Mouse (Mus musculus): ENCODE results near the gene Ebi3. TPM values are rescaled to one million over a fixed set of nuclear protein-coding genes. Genes with fewer than 3 reads are reported as not detected.

Gene Ebi3
- polyA plus RNA-seq, 1 experiment from 2014 or later: 2.1 TPM

- 28% methylated on average over 6 of the region's 6 CpGs for WGBS
- Histone ChIP-seq H3K9me3 (ENCODE audit: control insufficient read depth, low read length) (no peaks in the 10 kb centered on the region), H3K27me3 (ENCODE audit: control insufficient read depth, insufficient read depth, low read length) (no peaks in the 10 kb centered on the region), H3K4me3 (ENCODE audit: low read depth, low read length) (peak overlapping the region; percentile 43), H3K36me3 (ENCODE audit: control insufficient read depth, insufficient read depth, low read length) (no peaks in the 10 kb centered on the region), H3K4me2 (peak overlapping the region; percentile 68), H3K4me1 (ENCODE audit: control insufficient read depth, insufficient read depth, low read length) (peaks cover 18% of the 10 kb centered on the region), H3K9ac (ENCODE audit: low read length) (peak overlapping the region; percentile 52; the same call in 1 of the 2 replicates), H3K27ac (ENCODE audit: low read depth, low read length) (no peak overlapping the region)
- DNase-seq (ENCODE audit: low spot score, missing footprints): peak; percentile 89
- no peak for ATAC-seq (ENCODE audit: low FRiP score)
Observed at GRCm38 (mm10) chr17:55956591-55956990, 4.2 kb downstream of the Ebi3 start.

DNA sequence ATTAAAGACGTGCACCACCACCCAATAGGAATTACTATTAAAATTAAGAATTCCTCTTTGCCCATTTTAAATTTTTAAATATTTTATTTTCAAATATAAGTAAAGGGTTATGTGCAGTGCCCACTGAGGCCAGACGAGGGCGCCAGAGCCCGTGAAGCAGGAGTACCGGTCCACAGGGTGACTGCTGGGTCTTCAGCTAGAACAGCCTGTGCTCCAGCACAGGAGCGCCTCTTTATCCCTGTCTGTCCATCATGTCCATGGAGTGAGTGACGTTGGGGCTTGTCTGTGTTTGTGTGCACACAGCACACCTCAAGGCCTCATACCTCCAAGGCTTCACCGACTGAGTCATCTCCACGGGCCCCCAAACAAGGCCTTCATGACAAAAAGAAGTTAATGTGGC, 4.7 kb downstream of the Ebi3 start:
- H3K27ac ChIP-seq (ENCODE audit: low read depth, low read length): no peak overlapping the region
- no peak overlapping the region for H3K4me3 ChIP-seq (ENCODE audit: low read depth, low read length)

GRCm38 (mm10) chr17:55957726-55958583, 5.5 kb downstream of the Ebi3 start:
- no peak overlapping the region; the same call in 1 of the 2 replicates for H3K27ac ChIP-seq (ENCODE audit: low read depth, low read length)
- WGBS: 82% methylated on average over 13 of the region's 13 CpGs
- no peaks in the 10 kb centered on the region for H3K9me3 ChIP-seq (ENCODE audit: control insufficient read depth, low read length)
- DNase-seq (ENCODE audit: low spot score, missing footprints) (no peak), ATAC-seq (ENCODE audit: low FRiP score) (no peak)
- peaks cover 18% of the 10 kb centered on the region for H3K4me1 ChIP-seq (ENCODE audit: control insufficient read depth, insufficient read depth, low read length)
- peak overlapping the region; percentile 76 for H3K9ac ChIP-seq (ENCODE audit: low read length)
- peak overlapping the region; percentile 74 for H3K4me2 ChIP-seq
- H3K27me3 ChIP-seq (ENCODE audit: control insufficient read depth, insufficient read depth, low read length): no peaks in the 10 kb centered on the region
- H3K36me3 ChIP-seq (ENCODE audit: control insufficient read depth, insufficient read depth, low read length): no peaks in the 10 kb centered on the region
- H3K4me3 ChIP-seq (ENCODE audit: low read depth, low read length): peak overlapping the region; percentile 56

More for the DNA sequence above, 4.7 kb downstream of the Ebi3 start:
- Histone ChIP-seq H3K4me1 (ENCODE audit: control insufficient read depth, insufficient read depth, low read length) (peaks cover 18% of the 10 kb centered on the region), H3K4me2 (peak overlapping the region; percentile 68), H3K9me3 (ENCODE audit: control insufficient read depth, low read length) (no peaks in the 10 kb centered on the region), H3K9ac (ENCODE audit: low read length) (peak overlapping the region; percentile 36; the same call in 1 of the 2 replicates), H3K27me3 (ENCODE audit: control insufficient read depth, insufficient read depth, low read length) (no peaks in the 10 kb centered on the region), H3K36me3 (ENCODE audit: control insufficient read depth, insufficient read depth, low read length) (no peaks in the 10 kb centered on the region)
- WGBS: 14% methylated on average over 9 of the region's 9 CpGs
- peak; percentile 97 for DNase-seq (ENCODE audit: low spot score, missing footprints)
- peak; percentile 56 for ATAC-seq (ENCODE audit: low FRiP score)

DNA sequence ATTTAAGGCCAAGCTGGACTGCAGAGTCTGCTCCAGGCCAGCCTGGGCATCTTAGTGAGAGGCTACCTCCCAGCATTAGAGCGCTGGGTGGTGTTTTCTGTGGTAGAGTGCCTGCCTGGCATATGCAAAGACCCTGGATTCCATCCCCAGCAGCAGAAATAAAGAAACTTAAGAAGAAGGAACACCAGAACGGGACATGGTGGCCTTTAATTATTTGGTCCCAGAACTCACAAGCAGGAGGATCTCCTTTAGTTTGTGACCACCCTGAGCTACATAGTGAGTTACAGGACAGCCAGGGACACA, 6.1 kb downstream of the Ebi3 start:
- Histone ChIP-seq H3K4me1 (ENCODE audit: control insufficient read depth, insufficient read depth, low read length) (peaks cover 18% of the 10 kb centered on the region), H3K9ac (ENCODE audit: low read length) (peak overlapping the region; percentile 76), H3K4me2 (peak overlapping the region; percentile 74), H3K9me3 (ENCODE audit: control insufficient read depth, low read length) (no peaks in the 10 kb centered on the region), H3K27me3 (ENCODE audit: control insufficient read depth, insufficient read depth, low read length) (no peaks in the 10 kb centered on the region), H3K4me3 (ENCODE audit: low read depth, low read length) (peak overlapping the region; percentile 56), H3K27ac (ENCODE audit: low read depth, low read length) (peak overlapping the region; percentile 92), H3K36me3 (ENCODE audit: control insufficient read depth, insufficient read depth, low read length) (no peaks in the 10 kb centered on the region)
- ATAC-seq (ENCODE audit: low FRiP score) (no peak), DNase-seq (ENCODE audit: low spot score, missing footprints) (no peak)
- 22% methylated on average over 2 of the region's 2 CpGs for WGBS

- Histone ChIP-seq H3K4me3 (ENCODE audit: low read depth, low read length) (peak within 1 kb of the TSS; percentile 56), H3K4me1 (ENCODE audit: control insufficient read depth, insufficient read depth, low read length) (peaks cover 18% of the 10 kb centered on the region), H3K36me3 (ENCODE audit: control insufficient read depth, insufficient read depth, low read length) (no peaks in the 10 kb centered on the region), H3K9me3 (ENCODE audit: control insufficient read depth, low read length) (no peaks in the 10 kb centered on the region), H3K27ac (ENCODE audit: low read depth, low read length) (peak within 1 kb of the TSS; percentile 92), H3K9ac (ENCODE audit: low read length) (peak within 1 kb of the TSS; percentile 76), H3K27me3 (ENCODE audit: control insufficient read depth, insufficient read depth, low read length) (no peaks in the 10 kb centered on the region), H3K4me2 (peak within 1 kb of the TSS; percentile 74)
- WGBS: under 1% methylated on average over 46 of the region's 46 CpGs
- peak; percentile 91 for ATAC-seq (ENCODE audit: low FRiP score)
- peak; percentile 99 for DNase-seq (ENCODE audit: low spot score, missing footprints)
Observed at GRCm38 (mm10) chr17:55958918-55959728, 6.7 kb downstream of the Ebi3 start, which contains the start of gene Yju2. Gene Yju2 (plus strand): TSS chr17:55959099.

- Histone ChIP-seq H3K9me3 (ENCODE audit: control insufficient read depth, low read length) (no peaks in the 10 kb centered on the region), H3K27ac (ENCODE audit: low read depth, low read length) (no peak overlapping the region), H3K36me3 (ENCODE audit: control insufficient read depth, insufficient read depth, low read length) (peaks cover 6% of the 10 kb centered on the region; the same call in 1 of the 2 replicates), H3K27me3 (ENCODE audit: control insufficient read depth, insufficient read depth, low read length) (no peaks in the 10 kb centered on the region), H3K4me2 (peak overlapping the region; percentile 74), H3K9ac (ENCODE audit: low read length) (peak overlapping the region; percentile 52; the same call in 1 of the 2 replicates), H3K4me3 (ENCODE audit: low read depth, low read length) (peak overlapping the region; percentile 56), H3K4me1 (ENCODE audit: control insufficient read depth, insufficient read depth, low read length) (peaks cover 18% of the 10 kb centered on the region)
- 81% methylated on average over 10 of the region's 10 CpGs for WGBS
- no peak for ATAC-seq (ENCODE audit: low FRiP score)
- DNase-seq (ENCODE audit: low spot score, missing footprints): no peak
Observed at GRCm38 (mm10) chr17:55959946-55960740, 7.7 kb downstream of the Ebi3 start.

DNA sequence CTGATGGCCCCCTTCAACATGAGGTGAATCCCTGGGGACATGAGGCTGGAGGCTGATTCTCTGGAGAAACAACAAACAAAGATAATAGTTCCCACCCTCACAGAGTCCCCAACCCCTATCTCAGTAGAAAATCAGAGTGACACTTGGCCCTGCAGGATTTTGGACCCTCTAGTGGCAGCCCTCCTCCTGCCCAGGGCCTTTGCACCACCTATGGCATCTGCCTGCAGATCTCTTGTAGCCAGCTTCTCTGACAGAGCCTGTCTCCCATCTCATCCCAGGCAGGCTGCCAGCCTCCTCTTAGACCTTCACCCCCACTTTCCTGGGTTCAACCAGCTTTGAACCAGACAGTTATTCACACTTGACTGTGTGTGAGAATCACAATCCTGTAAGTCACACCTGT, 8.4 kb downstream of the Ebi3 start:
- DNase-seq (ENCODE audit: low spot score, missing footprints): no peak
- no peak overlapping the region for H3K4me3 ChIP-seq (ENCODE audit: low read depth, low read length)
- no peak overlapping the region for H3K27ac ChIP-seq (ENCODE audit: low read depth, low read length)
- H3K4me1 ChIP-seq (ENCODE audit: control insufficient read depth, insufficient read depth, low read length): peaks cover 18% of the 10 kb centered on the region
- no peak for ATAC-seq (ENCODE audit: low FRiP score)
- H3K27me3 ChIP-seq (ENCODE audit: control insufficient read depth, insufficient read depth, low read length): no peaks in the 10 kb centered on the region
- no peaks in the 10 kb centered on the region for H3K9me3 ChIP-seq (ENCODE audit: control insufficient read depth, low read length)
- H3K9ac ChIP-seq (ENCODE audit: low read length): no peak overlapping the region
- H3K36me3 ChIP-seq (ENCODE audit: control insufficient read depth, insufficient read depth, low read length): peaks cover 8% of the 10 kb centered on the region
- H3K4me2 ChIP-seq: no peak overlapping the region

DNA sequence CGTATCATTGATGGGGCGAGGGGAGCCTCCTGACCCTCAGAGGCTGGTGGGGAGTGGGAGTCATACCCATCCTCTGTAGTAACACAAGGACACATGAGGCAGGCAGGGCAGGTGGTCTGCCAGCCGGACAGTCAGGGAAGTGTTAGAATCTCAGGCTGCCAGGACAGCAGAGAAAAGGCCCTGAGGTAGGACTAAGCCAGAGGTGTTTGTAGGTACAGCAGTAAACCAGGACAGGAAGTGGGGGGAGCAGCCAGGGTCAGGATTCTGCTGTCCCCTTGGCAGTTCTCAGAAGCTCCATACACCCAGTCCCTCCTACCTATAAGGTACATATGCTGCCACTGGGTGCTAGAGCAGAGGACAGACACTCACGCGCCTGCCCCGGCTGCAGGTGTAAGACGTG, 9.2 kb downstream of the Ebi3 start:
- no peak overlapping the region for H3K27ac ChIP-seq (ENCODE audit: low read depth, low read length)
- no peaks in the 10 kb centered on the region for H3K27me3 ChIP-seq (ENCODE audit: control insufficient read depth, insufficient read depth, low read length)
- no peak overlapping the region for H3K4me2 ChIP-seq
- ATAC-seq (ENCODE audit: low FRiP score): no peak
- H3K9ac ChIP-seq (ENCODE audit: low read length): no peak overlapping the region
- peaks cover 9% of the 10 kb centered on the region for H3K36me3 ChIP-seq (ENCODE audit: control insufficient read depth, insufficient read depth, low read length)
- peaks cover 12% of the 10 kb centered on the region for H3K4me1 ChIP-seq (ENCODE audit: control insufficient read depth, insufficient read depth, low read length)
- WGBS: 97% methylated on average over 7 of the region's 7 CpGs
- no peaks in the 10 kb centered on the region for H3K9me3 ChIP-seq (ENCODE audit: control insufficient read depth, low read length)
- DNase-seq (ENCODE audit: low spot score, missing footprints): no peak
- H3K4me3 ChIP-seq (ENCODE audit: low read depth, low read length): no peak overlapping the region
